Mouse (Mus musculus): Measurements from ENCODE around the gene Ylpm1. TPM values are rescaled to one million over a fixed set of nuclear protein-coding genes. Genes with fewer than 3 reads are reported as not detected.

The Ylpm1 gene
- polyA plus RNA-seq (2012; fragmentation: generic; extraction: Trizol), result 16.6 TPM
- long read RNA-seq, experiment 1, partial matches to known transcripts, result 3 of 4 reads
- long read RNA-seq, experiment 1, other reads (novel, unspliced or antisense), result 1 of 4 reads
- long read RNA-seq, experiment 2, partial matches to known transcripts, result 16 of 19 reads
- long read RNA-seq, experiment 2, other reads (novel, unspliced or antisense), result 3 of 19 reads

DNA sequence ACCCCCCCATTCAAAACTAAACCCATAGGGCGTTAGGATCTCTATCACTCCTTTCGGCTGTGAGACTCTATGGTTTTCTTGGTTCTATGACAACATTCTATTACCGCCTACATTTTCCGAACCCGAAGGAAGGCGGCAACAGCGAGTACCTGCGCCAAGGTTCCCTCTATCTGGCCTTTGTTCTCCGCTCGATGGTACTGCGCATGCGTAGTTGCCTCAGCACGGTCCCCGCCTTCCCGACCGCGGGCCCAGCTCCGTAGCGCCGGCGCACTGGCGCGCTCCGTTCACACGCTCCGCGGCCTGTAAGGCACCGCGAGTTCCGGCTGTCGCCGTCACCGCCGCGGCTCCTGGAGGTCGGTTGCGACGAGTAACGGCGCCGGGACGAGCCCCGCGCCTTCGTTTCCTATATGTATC lies at the start of gene Ylpm1:
Gene Ylpm1, plus strand, starts transcription at position 239 of the 414 bp plus-strand sequence.
- Histone ChIP-seq H3K36me3 (ENCODE audit: control insufficient read depth, insufficient read depth) (peaks cover 6% of the 10 kb centered on the region), H3ac (ENCODE audit: control insufficient read depth, insufficient read length, low read depth) (peak within 1 kb of the TSS; percentile 91), H3K79me2 (ENCODE audit: control insufficient read depth, insufficient read depth) (peaks cover 49% of the 10 kb centered on the region), H3K27me3 (ENCODE audit: control insufficient read depth, insufficient read depth, insufficient read length) (no peaks in the 10 kb centered on the region), H3K79me3 (ENCODE audit: low read depth) (peaks cover 44% of the 10 kb centered on the region), H3K4me3 (ENCODE audit: insufficient read depth, poor library complexity, severe bottlenecking) (peak within 1 kb of the TSS; percentile 84)
- TF ChIP-seq CTCF (IDR thresholded peaks at IDR 0.05; ENCODE audit: control insufficient read depth, insufficient read depth, insufficient read length) (peak; percentile 36), MAX (IDR thresholded peaks at IDR 0.05) (peak; percentile 56), USF1 (IDR thresholded peaks at IDR 0.05; ENCODE audit: low read depth) (no peak), CEBPB (IDR thresholded peaks at IDR 0.05; ENCODE audit: low read depth) (no peak)

- Histone ChIP-seq H3ac (ENCODE audit: control insufficient read depth, insufficient read length, low read depth) (no peak overlapping the region), H3K4me3 (ENCODE audit: insufficient read depth, poor library complexity, severe bottlenecking) (no peak overlapping the region), H3K79me2 (ENCODE audit: control insufficient read depth, insufficient read depth) (no peaks in the 10 kb centered on the region), H3K79me3 (ENCODE audit: low read depth) (no peaks in the 10 kb centered on the region), H3K36me3 (ENCODE audit: control insufficient read depth, insufficient read depth) (peaks cover 36% of the 10 kb centered on the region), H3K27me3 (ENCODE audit: control insufficient read depth, insufficient read depth, insufficient read length) (no peaks in the 10 kb centered on the region)
- TF ChIP-seq CEBPB (IDR thresholded peaks at IDR 0.05; ENCODE audit: low read depth) (no peak), CTCF (IDR thresholded peaks at IDR 0.05; ENCODE audit: control insufficient read depth, insufficient read depth, insufficient read length) (no peak), MYOD1 (IDR thresholded peaks at IDR 0.05; ENCODE audit: control insufficient read depth, insufficient read length, low read depth) (no peak), MYOG (IDR thresholded peaks at IDR 0.05; ENCODE audit: control insufficient read depth, extremely low read depth, insufficient read length) (no peak), FOSL1 (IDR thresholded peaks at IDR 0.05; ENCODE audit: insufficient read depth, low read length, poor library complexity, severe bottlenecking) (no peak), USF1 (IDR thresholded peaks at IDR 0.05; ENCODE audit: low read depth) (no peak), MAX (IDR thresholded peaks at IDR 0.05) (no peak)
Observed at GRCm38 (mm10) chr12:84947894-84948583, 48.1 kb upstream of the Ylpm1 start.

DNA sequence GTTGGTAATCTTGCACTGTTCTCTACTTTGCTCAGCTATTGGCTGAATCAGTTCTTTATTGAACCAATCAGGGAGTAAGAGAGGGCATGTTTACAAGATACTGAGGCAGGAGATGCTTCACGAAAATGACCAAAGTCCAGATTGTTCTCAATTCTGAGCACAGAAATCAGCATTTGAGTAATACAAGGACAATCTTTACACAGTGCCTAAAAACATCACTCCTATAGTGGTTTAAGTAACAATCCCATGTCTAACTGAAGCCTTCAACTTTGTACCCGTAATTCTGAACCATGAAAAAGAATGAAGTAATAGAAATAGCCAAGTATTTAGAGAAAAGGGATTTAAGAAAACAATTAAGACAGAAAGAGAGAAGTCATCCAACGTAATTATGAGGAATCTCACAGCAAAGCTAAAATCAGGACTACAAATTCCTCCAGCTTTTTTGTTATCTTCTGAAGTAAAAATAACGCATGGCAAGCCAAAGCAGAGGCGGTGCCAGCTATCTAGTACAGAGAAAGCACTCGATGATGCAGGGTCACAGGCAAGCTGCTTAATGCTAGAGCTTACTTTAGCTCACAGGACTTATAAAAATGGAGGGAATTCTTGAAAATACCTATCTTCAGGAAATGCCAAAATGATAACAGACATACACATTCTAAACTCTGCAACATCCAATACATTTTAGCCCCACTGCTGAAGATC lies 47.4 kb upstream of the Ylpm1 start:
- H3K36me3 ChIP-seq (ENCODE audit: control insufficient read depth, insufficient read depth), result peaks cover 33% of the 10 kb centered on the region
- H3ac ChIP-seq (ENCODE audit: control insufficient read depth, insufficient read length, low read depth), result no peak overlapping the region
- no peaks in the 10 kb centered on the region for H3K27me3 ChIP-seq (ENCODE audit: control insufficient read depth, insufficient read depth, insufficient read length)
- TF ChIP-seq MAX (IDR thresholded peaks at IDR 0.05) (no peak), MYOD1 (IDR thresholded peaks at IDR 0.05; ENCODE audit: control insufficient read depth, insufficient read length, low read depth) (no peak), CEBPB (IDR thresholded peaks at IDR 0.05; ENCODE audit: low read depth) (no peak), CTCF (IDR thresholded peaks at IDR 0.05; ENCODE audit: control insufficient read depth, insufficient read depth, insufficient read length) (no peak), USF1 (IDR thresholded peaks at IDR 0.05; ENCODE audit: low read depth) (no peak)
- H3K4me3 ChIP-seq (ENCODE audit: insufficient read depth, poor library complexity, severe bottlenecking), result no peak overlapping the region
- H3K79me2 ChIP-seq (ENCODE audit: control insufficient read depth, insufficient read depth), result no peaks in the 10 kb centered on the region
- no peaks in the 10 kb centered on the region for H3K79me3 ChIP-seq (ENCODE audit: low read depth)

- H3K79me3 ChIP-seq (ENCODE audit: low read depth), result peaks cover 1% of the 10 kb centered on the region
- no peaks in the 10 kb centered on the region for H3K27me3 ChIP-seq (ENCODE audit: control insufficient read depth, insufficient read depth, insufficient read length)
- H3K36me3 ChIP-seq (ENCODE audit: control insufficient read depth, insufficient read depth), result peaks cover 32% of the 10 kb centered on the region
- no peaks in the 10 kb centered on the region for H3K79me2 ChIP-seq (ENCODE audit: control insufficient read depth, insufficient read depth)
- no peak overlapping the region for H3ac ChIP-seq (ENCODE audit: control insufficient read depth, insufficient read length, low read depth)
- H3K4me3 ChIP-seq (ENCODE audit: insufficient read depth, poor library complexity, severe bottlenecking), result no peak overlapping the region
- no peak for TF ChIP-seq USF1 (IDR thresholded peaks at IDR 0.05; ENCODE audit: low read depth)
- TF ChIP-seq MAX (IDR thresholded peaks at IDR 0.05), result no peak
- no peak for TF ChIP-seq MYOG (IDR thresholded peaks at IDR 0.05; ENCODE audit: control insufficient read depth, extremely low read depth, insufficient read length)
- no peak for TF ChIP-seq MYOD1 (IDR thresholded peaks at IDR 0.05; ENCODE audit: control insufficient read depth, insufficient read length, low read depth)
- TF ChIP-seq CEBPB (IDR thresholded peaks at IDR 0.05; ENCODE audit: low read depth), result no peak
- TF ChIP-seq FOSL1 (IDR thresholded peaks at IDR 0.05; ENCODE audit: insufficient read depth, low read length, poor library complexity, severe bottlenecking), result no peak
- no peak for TF ChIP-seq CTCF (IDR thresholded peaks at IDR 0.05; ENCODE audit: control insufficient read depth, insufficient read depth, insufficient read length)
Observed at GRCm38 (mm10) chr12:84950763-84951162, 45.4 kb upstream of the Ylpm1 start.

DNA sequence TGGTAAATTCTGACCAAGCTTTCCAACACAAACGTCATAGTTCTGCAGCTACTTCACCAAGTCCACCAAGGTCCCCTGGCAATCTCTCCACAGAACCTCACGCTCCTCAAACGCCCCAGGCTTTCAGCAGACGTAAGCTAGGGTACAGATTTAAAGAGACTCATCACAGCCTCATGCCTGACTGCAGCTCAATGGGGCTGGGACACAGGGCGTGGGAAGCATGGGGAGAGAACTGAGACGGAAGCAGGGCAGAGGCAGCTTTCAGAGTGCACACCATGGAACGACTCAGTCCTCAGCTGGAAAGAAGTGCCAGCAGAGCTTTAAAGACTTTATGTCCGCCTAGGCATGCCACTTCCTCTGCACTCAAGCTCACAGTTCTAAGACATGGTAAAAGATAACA lies 44.6 kb upstream of the Ylpm1 start:
- H3K27me3 ChIP-seq (ENCODE audit: control insufficient read depth, insufficient read depth, insufficient read length), result no peaks in the 10 kb centered on the region
- no peak overlapping the region for H3K4me3 ChIP-seq (ENCODE audit: insufficient read depth, poor library complexity, severe bottlenecking)
- TF ChIP-seq CEBPB (IDR thresholded peaks at IDR 0.05; ENCODE audit: low read depth) (no peak), USF1 (IDR thresholded peaks at IDR 0.05; ENCODE audit: low read depth) (no peak), MYOG (IDR thresholded peaks at IDR 0.05; ENCODE audit: control insufficient read depth, extremely low read depth, insufficient read length) (no peak), CTCF (IDR thresholded peaks at IDR 0.05; ENCODE audit: control insufficient read depth, insufficient read depth, insufficient read length) (no peak), MYOD1 (IDR thresholded peaks at IDR 0.05; ENCODE audit: control insufficient read depth, insufficient read length, low read depth) (no peak), MAX (IDR thresholded peaks at IDR 0.05) (no peak), FOSL1 (IDR thresholded peaks at IDR 0.05; ENCODE audit: insufficient read depth, low read length, poor library complexity, severe bottlenecking) (no peak)

More for the DNA sequence above, 44.6 kb upstream of the Ylpm1 start:
- H3K36me3 ChIP-seq (ENCODE audit: control insufficient read depth, insufficient read depth), result peaks cover 32% of the 10 kb centered on the region
- H3ac ChIP-seq (ENCODE audit: control insufficient read depth, insufficient read length, low read depth), result no peak overlapping the region
- H3K79me2 ChIP-seq (ENCODE audit: control insufficient read depth, insufficient read depth), result no peaks in the 10 kb centered on the region
- peaks cover 3% of the 10 kb centered on the region for H3K79me3 ChIP-seq (ENCODE audit: low read depth)

All from C2C12 (cell line).